Mouse (Mus musculus) forebrain, embryonic 10.5 days (tissue): ENCODE measurements around the gene Mocs3. TPM values are rescaled to one million over a fixed set of nuclear protein-coding genes. Genes with fewer than 3 reads are reported as not detected.

Experiments used
- DNase-seq: peaks from one replicate; pipeline ENCODE4 v3.0.0-alpha.2; 2017; ENCODE audit warnings: low spot score; ENCODE audit errors: extremely low spot score
- H3K27ac ChIP-seq: fragments of 300-500 bp; sonication (generic); 2 replicates; pipeline ENCODE4 v1.5.1; 2016; ENCODE audit warnings: mild to moderate bottlenecking
- H3K27me3 ChIP-seq: fragments of 300-500 bp; sonication (generic); 2 replicates; pipeline ENCODE4 v1.6.1; 2016; ENCODE audit warnings: mild to moderate bottlenecking; ENCODE audit not compliant: poor library complexity, severe bottlenecking
- H3K36me3 ChIP-seq: fragments of 300-500 bp; sonication (generic); replicated peaks from 2 replicates; pipeline ENCODE4 v1.6.1; 2016; ENCODE audit warnings: mild to moderate bottlenecking, moderate library complexity
- H3K4me1 ChIP-seq: fragments of 300-500 bp; sonication (generic); 2 replicates; pipeline ENCODE4 v1.6.1; 2016
- H3K4me3 ChIP-seq: fragments of 300-500 bp; sonication (generic); 2 replicates; pipeline ENCODE4 v1.5.1; 2016; ENCODE audit warnings: mild to moderate bottlenecking, moderate library complexity
- H3K9me3 ChIP-seq: fragments of 300-500 bp; sonication (generic); 2 replicates; pipeline ENCODE4 v1.6.1; 2016; ENCODE audit warnings: mild to moderate bottlenecking, moderate library complexity
- WGBS: fragments of 180-500 bp; shearing (Covaris S2); methylation state at CpG from one replicate; pipeline ENCODE4 v1.1.7; 2016; 5-methylcytosine and 5-hydroxymethylcytosine counted together
- polyA plus RNA-seq: library from polyadenylated mRNA; unstranded; fragments of >200 nt; fragmentation: Nextera tagmentation; extraction: Ambion mirVana; gene quantifications from 2 replicates; pipeline ENCODE4 v1.2.1, GENCODE M21; 2016

Mocs3 gene
- polyA plus RNA-seq, result 5.2 and 6.4 TPM in 2 replicates

DNA sequence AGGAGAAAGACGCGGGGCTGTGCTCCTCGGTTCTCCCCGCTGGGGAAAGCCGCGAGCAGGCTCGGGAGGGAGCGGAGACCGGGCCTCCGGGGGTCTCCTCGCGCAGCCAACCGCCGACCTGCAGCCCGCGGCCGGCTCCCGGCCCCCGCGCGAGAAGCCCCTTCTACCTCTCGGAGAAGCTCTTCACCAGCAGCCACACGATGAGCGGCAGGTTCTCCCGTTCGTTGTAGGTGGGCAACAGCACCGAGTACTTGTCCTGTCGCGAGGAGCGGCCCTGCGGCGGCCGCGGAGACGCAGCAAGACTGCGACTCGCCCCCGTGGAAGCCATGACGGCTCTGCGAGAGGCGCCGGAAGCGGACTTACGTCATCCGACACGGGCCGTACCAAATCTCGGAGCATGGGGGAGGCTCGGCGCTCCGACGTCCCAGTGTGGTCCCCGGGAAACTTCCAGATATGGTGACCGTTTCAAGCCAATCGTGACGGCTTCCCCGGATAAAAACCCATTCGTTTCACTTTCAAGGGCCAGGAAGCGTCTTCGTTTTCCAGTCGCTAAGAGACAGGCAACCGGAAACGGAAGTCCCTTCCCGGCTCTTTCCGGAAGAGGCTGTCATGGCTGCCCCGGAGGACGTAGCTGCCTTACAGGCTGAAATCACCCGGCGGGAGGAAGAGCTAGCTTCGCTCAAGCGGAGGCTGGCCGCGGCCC, at the start of gene Mocs3, which contains the start of the genes Gm20716 and Dpm1:
TSS of gene Mocs3 (plus strand) at position 597 of the 703 bp plus-strand sequence.
TSS of gene Gm20716 (minus strand) at position 339 of the 703 bp plus-strand sequence.
TSS of gene Dpm1 (minus strand) at position 566 of the 703 bp plus-strand sequence.
- Histone ChIP-seq H3K27ac (peak within 1 kb of the TSS; percentile 97), H3K4me3 (peak within 1 kb of the TSS; percentile 100), H3K27me3 (no peaks in the 10 kb centered on the region), H3K9me3 (no peaks in the 10 kb centered on the region), H3K36me3 (peaks cover 55% of the 10 kb centered on the region), H3K4me1 (peaks cover 37% of the 10 kb centered on the region)
- under 1% methylated on average over 73 of the region's 73 CpGs for WGBS
- DNase-seq, result peak; percentile 92

DNA sequence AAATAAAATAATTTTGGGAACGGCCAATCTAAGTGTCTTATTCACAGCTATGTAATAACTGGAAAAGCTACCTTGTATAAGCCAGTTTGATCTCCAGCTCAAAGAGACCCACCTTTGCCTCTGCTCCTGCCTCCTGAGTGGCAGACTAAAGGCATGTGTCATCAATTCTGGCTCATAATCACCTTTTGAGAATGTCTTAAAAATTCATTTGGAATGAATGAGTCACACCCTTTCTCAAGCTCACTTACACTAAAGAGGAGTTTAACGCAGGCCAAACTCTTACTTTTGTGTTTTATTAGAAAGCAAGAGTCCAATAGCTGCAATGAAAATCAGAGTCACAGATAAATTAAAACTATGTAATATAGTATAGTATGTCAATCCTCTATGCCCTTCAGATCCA, 38.6 kb upstream of the Mocs3 start:
- 96% methylated on average over 2 of the region's 2 CpGs for WGBS
- no peaks in the 10 kb centered on the region for H3K9me3 ChIP-seq
- peaks cover 89% of the 10 kb centered on the region for H3K36me3 ChIP-seq
- peaks cover 12% of the 10 kb centered on the region; the same call in 1 of the 2 replicates for H3K4me1 ChIP-seq
- DNase-seq, result no peak
- H3K4me3 ChIP-seq, result no peak overlapping the region
- no peak overlapping the region for H3K27ac ChIP-seq
- no peaks in the 10 kb centered on the region for H3K27me3 ChIP-seq

DNA sequence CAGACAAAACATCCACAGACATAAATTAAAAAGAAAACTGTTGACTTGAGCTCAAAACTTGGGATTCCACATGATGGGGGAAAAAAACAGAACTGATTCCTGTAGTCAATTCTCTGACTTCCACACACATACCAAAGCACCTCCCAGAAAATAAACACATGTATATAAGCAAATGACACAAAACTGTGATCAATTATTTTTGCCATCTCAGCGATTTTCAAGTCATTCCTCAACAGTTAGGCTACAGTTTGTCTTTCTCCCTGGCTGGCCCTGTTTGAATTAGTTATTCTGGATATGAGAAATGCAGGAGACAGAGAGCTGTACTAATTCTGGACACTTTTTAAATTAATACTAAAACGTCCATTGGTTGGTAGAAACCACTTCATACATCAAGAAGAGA, 36.7 kb upstream of the Mocs3 start:
- Histone ChIP-seq H3K4me1 (peaks cover 22% of the 10 kb centered on the region; the same call in 1 of the 2 replicates), H3K4me3 (no peak overlapping the region), H3K27me3 (no peaks in the 10 kb centered on the region), H3K27ac (no peak overlapping the region), H3K36me3 (peaks cover 89% of the 10 kb centered on the region), H3K9me3 (no peaks in the 10 kb centered on the region)
- DNase-seq, result no peak
- 80% methylated on average over 2 of the region's 2 CpGs for WGBS

DNA sequence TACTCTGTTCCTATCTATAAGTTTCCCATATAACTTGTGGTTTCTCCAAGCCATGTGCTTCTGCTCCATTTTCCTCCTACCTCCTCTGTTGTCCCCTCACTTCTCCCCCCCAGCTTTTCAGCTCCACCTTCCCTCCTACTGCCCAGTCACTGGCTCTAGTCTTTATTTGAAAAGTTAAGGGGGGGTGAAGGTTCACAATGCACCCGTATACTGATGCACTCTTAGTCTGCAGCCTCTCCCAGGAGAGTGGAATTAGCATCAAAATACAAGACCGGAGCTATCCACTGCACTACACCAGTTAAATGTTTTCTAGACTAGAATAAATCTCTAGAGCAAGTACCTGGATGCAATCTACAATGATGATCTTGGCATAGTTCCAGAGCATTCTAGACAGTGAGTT, 34.7 kb upstream of the Mocs3 start:
- peaks cover 96% of the 10 kb centered on the region for H3K36me3 ChIP-seq
- H3K27me3 ChIP-seq, result no peaks in the 10 kb centered on the region
- peaks cover 40% of the 10 kb centered on the region for H3K4me1 ChIP-seq
- no peak overlapping the region for H3K4me3 ChIP-seq
- 77% methylated on average over 2 of the region's 2 CpGs for WGBS
- H3K27ac ChIP-seq, result no peak overlapping the region
- no peaks in the 10 kb centered on the region for H3K9me3 ChIP-seq
- DNase-seq, result no peak

DNA sequence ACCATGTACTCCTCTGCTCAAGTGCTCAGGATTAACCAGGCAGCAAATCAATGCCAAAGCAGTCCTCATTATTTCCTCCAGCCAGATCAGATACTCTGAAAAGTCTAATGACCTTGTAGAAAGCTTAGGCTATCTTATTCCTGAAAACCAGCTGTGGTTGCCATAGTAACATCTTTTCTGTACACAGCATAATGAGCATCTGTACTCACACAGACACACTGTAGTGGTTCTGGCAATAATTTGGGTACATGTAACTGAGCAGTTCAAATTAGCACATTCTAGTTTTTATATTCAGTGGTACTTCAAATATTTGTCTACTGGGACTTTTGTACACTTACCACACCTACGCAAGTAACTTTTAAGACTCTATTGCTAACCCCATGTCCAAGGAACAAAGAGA, 32.0 kb upstream of the Mocs3 start:
- H3K4me3 ChIP-seq, result no peak overlapping the region
- H3K4me1 ChIP-seq, result peaks cover 43% of the 10 kb centered on the region
- peaks cover 95% of the 10 kb centered on the region for H3K36me3 ChIP-seq
- 98% methylated on average over 1 of the region's 1 CpGs for WGBS
- no peaks in the 10 kb centered on the region for H3K27me3 ChIP-seq
- peaks cover 2% of the 10 kb centered on the region; the same call in 1 of the 2 replicates for H3K9me3 ChIP-seq
- DNase-seq, result no peak
- no peak overlapping the region for H3K27ac ChIP-seq

DNA sequence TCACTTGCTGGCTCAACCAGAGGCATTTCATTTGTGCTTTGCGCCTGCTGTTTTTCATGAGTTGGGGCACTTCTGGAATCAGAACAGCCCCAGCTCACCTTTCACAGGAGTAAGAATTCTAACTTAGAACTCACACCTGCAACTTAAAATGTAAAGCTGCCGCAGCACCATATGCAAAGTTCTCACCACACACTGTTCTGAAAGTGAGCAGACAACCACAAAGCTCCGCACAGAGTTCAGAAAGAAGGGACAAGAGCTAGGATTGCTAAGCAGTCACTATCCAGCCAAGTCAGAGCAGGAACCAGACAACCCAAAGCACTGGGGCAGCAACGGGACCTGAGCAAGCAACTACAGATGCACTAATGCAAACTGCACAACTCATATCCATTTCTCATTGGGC, 30.9 kb upstream of the Mocs3 start:
- peaks cover 49% of the 10 kb centered on the region for H3K4me1 ChIP-seq
- no peak overlapping the region for H3K27ac ChIP-seq
- H3K36me3 ChIP-seq, result peaks cover 95% of the 10 kb centered on the region
- WGBS, result 94% methylated on average over 4 of the region's 4 CpGs
- no peak for DNase-seq
- H3K4me3 ChIP-seq, result peak overlapping the region; percentile 8; the same call in 1 of the 2 replicates
- no peaks in the 10 kb centered on the region for H3K27me3 ChIP-seq
- peaks cover 5% of the 10 kb centered on the region; the same call in 1 of the 2 replicates for H3K9me3 ChIP-seq

DNA sequence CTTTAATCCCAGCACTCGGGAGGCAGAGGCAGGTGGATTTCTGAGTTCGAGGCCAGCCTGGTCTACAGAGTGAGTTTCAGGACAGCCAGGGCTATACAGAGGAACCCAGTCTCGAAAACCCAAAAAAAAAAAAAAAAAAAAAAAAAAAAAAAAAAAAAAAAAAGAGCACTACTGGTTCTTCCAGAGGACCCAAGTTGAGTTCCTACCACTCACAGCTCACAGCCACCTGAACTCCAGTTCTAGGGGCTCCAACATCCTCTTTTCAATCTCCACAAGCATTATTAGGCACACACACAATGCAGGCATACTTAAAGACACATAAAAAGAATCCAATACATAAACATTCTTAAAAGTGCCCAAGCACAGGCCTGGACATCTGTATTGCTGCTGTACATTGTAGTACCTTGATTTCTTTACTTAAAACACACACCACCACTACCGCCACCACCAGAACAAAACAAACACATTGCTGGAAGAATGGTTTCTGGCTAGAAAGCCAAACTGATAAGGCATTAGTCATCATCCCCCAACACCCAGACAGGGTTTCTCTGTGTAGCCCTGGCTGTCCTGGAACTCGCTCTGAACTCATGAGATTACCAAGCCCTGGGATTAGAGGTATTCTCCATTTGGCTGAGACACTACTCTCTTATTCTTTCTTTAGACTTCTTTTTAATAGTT, 30.3 kb upstream of the Mocs3 start:
- no peak for DNase-seq
- 92% methylated on average over 4 of the region's 5 CpGs for WGBS
- Histone ChIP-seq H3K4me3 (no peak overlapping the region), H3K27me3 (no peaks in the 10 kb centered on the region), H3K36me3 (peaks cover 95% of the 10 kb centered on the region), H3K27ac (no peak overlapping the region), H3K9me3 (peaks cover 5% of the 10 kb centered on the region; the same call in 1 of the 2 replicates), H3K4me1 (peaks cover 56% of the 10 kb centered on the region)

DNA sequence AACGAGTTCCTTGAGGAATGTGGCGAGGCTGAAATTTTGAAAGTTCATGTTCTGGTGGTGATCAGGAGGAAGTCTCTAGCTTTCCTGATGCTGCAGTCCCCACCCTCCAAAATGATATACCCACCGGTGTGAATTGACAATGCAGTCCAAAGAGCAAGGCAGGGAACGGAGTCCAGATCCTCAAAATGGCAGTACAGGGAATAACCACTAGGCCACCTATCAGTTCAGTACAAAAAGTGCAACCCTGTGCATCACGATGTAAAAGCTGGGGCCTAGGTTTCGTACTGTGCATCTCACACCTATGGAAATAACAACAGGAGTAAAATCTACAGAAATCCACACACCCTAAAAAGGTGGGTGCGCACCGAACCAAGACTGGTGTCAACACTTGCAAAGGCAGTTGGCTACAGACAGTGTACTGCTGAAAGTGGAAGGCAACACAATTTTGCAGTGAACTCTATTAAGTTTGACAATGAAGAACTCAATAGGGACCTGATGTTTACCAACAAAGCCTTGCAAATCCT, 25.9 kb upstream of the Mocs3 start:
- H3K9me3 ChIP-seq, result peaks cover 5% of the 10 kb centered on the region; the same call in 1 of the 2 replicates
- peaks cover 43% of the 10 kb centered on the region for H3K4me1 ChIP-seq
- WGBS, result 91% methylated on average over 8 of the region's 8 CpGs
- H3K4me3 ChIP-seq, result peak overlapping the region; percentile 98
- peaks cover 74% of the 10 kb centered on the region for H3K36me3 ChIP-seq
- no peak for DNase-seq
- no peaks in the 10 kb centered on the region for H3K27me3 ChIP-seq
- no peak overlapping the region for H3K27ac ChIP-seq

DNA sequence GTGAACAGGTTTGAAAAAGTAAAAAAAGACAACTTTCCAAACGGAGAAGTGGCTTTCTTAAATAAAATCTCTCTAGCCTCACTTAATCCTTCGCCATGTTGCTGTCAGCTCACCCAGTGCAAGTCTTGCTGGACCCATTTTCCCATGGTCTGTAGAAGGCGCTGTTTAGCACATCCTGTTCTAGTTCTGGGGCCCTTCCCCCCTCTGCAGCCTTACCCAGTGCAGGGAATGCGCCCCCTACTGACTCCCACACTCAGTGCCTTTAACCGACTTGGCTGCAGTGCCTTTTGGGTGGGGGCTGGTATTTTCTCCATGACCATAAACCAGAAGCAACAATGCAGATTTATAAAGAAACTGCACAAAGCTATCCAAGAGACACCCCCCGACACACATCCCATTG, 25.2 kb upstream of the Mocs3 start:
- peaks cover 37% of the 10 kb centered on the region for H3K4me1 ChIP-seq
- no peaks in the 10 kb centered on the region for H3K27me3 ChIP-seq
- DNase-seq, result peak; percentile 86
- H3K36me3 ChIP-seq, result peaks cover 76% of the 10 kb centered on the region
- peak overlapping the region; percentile 100 for H3K27ac ChIP-seq
- H3K9me3 ChIP-seq, result peaks cover 5% of the 10 kb centered on the region; the same call in 1 of the 2 replicates
- 8% methylated on average over 6 of the region's 6 CpGs for WGBS
- peak overlapping the region; percentile 98 for H3K4me3 ChIP-seq

DNA sequence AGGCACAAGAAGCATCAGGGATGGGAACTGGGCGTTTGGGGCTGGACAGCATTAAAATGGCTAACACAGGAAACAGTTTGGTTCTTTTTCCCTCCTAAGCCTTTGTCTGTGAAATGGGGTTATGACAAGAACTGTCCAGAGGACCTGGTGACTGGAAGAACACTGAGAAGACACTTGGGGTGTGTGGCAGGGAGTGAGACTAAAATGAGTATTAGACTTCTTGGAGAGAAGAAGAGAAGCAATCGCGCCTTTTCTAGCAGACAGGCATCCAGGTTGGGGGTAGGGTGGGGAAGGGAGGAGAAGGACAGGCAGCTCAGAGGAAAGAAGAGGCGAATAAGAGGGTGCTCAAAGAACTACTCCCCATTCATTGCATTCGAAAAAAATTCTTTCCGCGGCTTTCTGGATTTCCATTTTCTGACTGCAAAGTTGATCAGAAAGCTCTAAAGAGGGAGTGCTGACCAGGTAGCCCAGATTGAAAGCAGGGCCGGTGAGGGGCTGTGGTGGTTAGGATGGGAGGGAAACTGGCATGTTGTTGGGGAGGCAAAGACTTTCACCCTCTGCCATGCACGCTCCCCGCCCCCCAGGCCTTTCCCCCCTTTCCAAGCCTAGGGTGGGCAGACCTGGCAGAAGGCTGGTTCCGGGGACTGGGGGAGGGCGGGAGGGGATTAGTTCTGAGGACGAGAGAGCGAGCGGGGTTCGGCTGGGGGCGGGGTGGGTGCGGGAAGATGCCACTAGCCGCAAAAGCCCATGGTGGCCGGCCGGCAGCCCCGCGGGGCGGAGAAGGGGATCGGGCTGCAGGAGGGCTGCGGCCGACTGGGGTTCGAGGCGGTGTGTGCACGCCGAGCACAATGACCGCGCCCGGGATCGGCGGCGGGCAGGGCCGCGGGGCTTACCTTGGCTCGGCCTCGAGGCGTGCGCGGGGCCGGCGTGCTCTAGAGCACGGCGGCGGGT, 24.5 kb upstream of the Mocs3 start:
- peak; percentile 44 for DNase-seq
- under 1% methylated on average over 49 of the region's 49 CpGs for WGBS
- Histone ChIP-seq H3K27ac (peak overlapping the region; percentile 100), H3K27me3 (no peaks in the 10 kb centered on the region), H3K9me3 (peaks cover 5% of the 10 kb centered on the region; the same call in 1 of the 2 replicates), H3K4me3 (peak overlapping the region; percentile 98), H3K4me1 (peaks cover 30% of the 10 kb centered on the region), H3K36me3 (peaks cover 76% of the 10 kb centered on the region)

DNA sequence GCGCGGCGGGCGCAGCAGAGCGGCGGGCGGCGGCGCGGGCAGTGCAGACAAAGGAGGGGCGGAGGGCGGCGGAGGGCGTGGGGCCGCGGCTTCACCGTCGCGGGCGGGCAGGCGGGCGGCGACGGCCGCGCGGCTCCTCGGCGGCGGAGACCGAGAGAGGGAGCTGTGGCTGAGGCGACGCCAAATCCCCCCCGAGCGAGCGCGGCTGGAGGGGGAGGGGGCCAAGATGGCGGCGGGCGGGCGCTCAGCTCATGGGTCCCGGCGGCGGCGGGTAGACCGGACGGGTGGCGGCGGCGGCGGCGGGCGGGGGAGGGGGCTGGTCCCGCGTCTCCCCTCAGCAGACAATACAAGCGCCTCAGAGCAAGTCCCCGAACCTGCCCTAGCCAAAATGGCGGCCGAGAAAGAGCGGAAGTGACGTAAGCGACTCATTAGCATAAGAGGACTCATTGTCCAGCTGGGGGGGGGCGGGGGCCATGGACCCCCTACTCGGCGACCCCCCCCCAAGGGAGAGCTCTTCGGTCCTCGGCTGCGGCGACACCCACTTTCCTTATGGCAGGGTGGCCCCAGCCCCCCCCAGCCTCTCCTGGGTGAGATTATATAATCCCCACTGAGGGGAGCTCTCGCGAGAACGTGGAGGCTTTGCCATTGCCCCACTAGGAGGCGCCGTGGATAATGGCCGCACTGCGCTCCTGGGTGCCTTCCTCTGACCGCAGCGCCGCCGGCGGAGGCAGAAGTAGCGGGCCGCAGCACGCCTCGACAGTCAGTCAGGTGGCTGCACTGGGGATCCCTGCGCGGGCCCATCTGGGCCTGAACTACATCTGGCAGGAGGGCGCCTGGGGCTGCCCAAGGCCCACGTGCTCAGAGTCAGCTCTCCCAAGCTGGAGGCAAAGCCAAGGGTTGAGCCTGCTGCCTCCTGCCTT, 23.4 kb upstream of the Mocs3 start, which contains the start of gene Adnp:
TSS of gene Adnp (minus strand) at position 388 of the 920 bp plus-strand sequence.
- no peaks in the 10 kb centered on the region for H3K27me3 ChIP-seq
- WGBS, result under 1% methylated on average over 72 of the region's 89 CpGs
- H3K4me1 ChIP-seq, result peaks cover 24% of the 10 kb centered on the region
- peaks cover 5% of the 10 kb centered on the region; the same call in 1 of the 2 replicates for H3K9me3 ChIP-seq
- peaks cover 78% of the 10 kb centered on the region for H3K36me3 ChIP-seq
- peak within 1 kb of the TSS; percentile 98 for H3K4me3 ChIP-seq
- H3K27ac ChIP-seq, result peak within 1 kb of the TSS; percentile 100
- DNase-seq, result peak; percentile 97
